Mouse (Mus musculus): ENCODE results near the gene Tob1. TPM values are rescaled to one million over a fixed set of nuclear protein-coding genes. Genes with fewer than 3 reads are reported as not detected.

Gene Tob1
- total and polyA plus RNA-seq, 3 experiments: 208 to 332 (median 296) TPM

DNA sequence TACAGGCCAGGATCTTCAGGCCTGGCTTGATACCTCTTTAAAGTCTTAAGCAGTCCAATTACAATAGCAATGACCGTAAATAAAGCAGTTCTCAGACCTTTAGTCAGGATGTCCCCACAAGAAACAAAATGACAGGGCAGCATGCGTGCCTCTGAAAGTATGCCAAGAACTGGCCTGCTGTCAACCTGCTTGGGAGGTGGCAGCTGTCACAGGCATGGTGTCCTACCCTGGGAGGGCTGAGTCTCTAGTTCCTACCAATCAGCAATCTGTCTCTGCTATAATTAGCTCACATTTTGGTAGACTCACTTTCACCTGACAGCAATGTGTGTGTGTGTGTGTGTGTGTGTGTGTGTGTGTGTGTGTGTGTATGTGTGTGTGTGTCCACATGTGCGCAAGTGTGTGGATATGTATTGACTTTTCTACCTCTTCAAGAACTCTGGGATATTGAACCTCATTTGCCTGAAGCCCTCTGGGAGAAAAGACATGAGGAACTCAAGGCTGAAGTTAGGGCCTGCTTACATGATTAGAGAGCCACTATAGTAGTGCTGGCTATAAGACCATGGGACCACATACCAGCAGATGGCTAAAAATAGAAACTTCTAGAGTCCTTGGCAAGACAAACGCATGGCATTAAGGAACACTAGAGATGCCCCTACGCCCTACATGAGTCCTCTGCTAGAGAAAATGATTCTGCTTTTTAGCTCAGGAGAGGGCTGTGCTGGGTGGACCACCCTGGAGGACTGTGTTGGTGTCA lies 18.1 kb downstream of the Tob1 start:
- no peak for DNase-seq

DNA sequence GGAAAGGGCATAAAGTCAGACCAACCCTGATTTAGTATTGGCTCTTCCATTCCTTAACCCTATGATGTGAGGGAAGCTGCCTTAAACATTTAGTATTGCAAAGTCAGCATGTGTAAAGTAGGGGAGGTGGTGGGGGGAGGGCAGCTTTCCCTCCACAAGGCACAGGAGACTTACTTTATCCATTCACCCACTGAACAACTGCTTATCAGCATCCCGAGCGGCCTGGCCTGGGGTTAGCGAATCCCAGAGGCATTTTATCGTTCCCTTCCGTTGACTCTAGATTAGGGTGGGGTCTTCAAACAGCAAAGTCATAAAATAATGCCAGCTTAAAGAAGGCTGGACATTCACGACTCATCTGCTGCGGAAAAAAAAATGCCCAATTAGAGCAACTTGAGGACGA lies 19.0 kb downstream of the Tob1 start:
- no peak for DNase-seq

DNA sequence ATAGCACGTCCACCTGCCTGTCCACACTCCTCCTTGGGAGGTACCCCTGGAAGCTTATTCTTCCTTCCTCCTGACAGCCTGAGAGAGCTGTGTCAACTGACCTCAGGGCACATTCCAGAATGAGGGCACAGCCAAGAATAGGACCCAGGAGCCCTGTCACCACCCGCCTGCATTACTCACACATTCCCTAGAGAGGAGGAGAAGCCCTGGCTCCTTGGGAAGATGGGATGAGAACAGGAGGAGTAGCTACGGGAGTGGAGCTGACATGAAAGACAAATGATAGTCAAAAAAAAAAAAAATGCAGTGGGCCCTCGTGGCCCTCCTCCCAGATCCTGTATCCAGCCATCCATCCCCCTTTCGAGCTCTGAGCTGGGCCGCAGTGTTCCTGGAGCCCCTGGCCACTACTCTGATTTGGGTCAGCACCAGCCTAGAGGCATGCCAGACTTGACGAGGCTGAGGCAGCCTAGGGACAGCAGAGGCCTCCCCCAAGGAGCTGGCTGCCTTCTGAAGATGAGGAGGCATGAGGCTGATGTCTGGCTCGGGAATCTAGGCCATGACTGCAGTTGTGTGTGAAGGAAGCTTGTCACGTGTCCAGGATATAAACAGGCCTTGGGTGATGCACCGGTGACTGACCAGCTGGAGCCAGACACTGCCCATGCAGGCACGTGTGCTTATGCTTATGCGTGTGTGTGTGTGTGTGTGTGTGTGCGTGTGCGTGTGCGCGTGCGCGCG lies 20.7 kb downstream of the Tob1 start:
- peak; percentile 71 for DNase-seq

GRCm38 (mm10) chr11:94233405-94233804 lies 22.2 kb downstream of the Tob1 start:
- no peak for DNase-seq

GRCm38 (mm10) chr11:94234380-94234779 lies 23.1 kb downstream of the Tob1 start:
- no peak for DNase-seq

DNA sequence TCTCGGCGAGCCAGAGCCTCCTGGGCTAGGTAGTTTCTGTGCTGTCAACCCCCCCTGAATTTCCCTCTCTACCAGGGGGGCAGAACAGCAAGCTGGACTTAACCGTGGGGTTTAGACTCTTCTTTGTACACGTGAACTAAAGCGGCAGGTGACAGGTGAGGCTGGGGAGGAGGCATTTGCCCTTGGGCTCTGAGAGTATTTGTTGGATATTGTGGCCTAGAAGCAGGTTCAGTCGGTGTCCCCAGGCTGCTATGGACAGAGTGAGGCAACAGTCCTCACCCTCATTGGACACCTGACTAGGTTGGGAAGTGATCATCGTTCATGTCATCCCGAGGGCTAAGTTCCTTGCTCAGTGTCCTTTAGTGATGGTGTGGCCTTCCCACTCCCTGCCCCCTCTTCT lies 23.6 kb downstream of the Tob1 start:
- no peak for DNase-seq

DNA sequence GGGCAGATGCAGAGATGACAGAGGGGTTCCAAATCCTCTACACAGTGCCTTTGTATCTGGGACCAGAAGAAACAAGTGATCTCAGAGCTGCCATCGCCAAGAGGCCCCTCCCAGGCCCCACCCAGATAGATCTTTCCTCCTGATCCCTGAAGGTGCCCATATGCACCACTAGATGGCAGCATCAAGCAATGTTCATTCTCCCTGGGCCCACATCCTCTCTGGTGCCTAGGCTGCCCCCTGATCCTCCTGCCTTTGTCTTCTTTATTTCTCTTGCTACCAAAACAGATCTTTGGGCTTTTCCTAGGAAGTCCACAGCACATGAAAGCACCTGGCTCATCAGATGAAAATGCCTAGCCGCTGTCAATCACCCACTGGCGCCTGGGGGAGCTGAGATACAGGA lies 24.8 kb downstream of the Tob1 start:
- DNase-seq: peak; percentile 74

DNA sequence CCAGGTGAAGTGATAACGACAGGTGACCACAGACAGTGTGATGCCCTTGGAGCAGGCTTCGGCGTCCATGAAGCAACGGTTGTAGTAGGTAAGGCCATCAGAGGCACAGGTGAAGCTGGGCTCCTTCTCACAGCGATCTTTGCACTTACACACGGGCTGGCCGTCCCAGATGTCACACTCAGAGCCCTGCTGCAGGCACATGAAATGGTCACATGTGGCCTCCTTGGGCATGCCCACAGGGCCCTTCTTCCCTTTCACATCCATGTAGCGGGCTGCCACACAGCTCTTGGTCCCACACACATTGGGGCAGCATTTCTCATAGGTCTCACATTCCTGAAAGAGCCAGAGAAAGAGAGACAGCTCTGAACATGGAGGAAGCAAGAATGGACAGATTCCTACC lies 27.5 kb downstream of the Tob1 start:
- DNase-seq: no peak

DNA sequence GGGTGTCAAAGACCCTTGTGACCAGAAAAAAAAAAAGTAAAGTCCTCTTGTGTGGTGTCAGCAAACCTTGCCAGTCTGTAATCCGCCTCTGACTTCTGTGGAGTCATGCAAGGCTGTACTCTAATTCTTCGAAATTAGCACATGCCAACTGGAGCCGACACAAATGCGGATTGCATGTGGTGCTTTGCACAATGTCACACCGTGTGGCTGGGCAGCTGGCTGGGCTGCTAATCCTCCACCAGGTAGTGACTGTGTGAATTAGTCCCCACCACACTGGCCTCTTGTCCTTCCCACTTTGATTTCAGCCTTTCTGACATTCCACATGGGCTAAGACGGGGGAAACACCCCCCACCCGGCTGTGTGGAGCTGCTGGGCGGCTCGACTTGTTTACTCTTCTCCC lies 28.5 kb downstream of the Tob1 start:
- DNase-seq: no peak

DNA sequence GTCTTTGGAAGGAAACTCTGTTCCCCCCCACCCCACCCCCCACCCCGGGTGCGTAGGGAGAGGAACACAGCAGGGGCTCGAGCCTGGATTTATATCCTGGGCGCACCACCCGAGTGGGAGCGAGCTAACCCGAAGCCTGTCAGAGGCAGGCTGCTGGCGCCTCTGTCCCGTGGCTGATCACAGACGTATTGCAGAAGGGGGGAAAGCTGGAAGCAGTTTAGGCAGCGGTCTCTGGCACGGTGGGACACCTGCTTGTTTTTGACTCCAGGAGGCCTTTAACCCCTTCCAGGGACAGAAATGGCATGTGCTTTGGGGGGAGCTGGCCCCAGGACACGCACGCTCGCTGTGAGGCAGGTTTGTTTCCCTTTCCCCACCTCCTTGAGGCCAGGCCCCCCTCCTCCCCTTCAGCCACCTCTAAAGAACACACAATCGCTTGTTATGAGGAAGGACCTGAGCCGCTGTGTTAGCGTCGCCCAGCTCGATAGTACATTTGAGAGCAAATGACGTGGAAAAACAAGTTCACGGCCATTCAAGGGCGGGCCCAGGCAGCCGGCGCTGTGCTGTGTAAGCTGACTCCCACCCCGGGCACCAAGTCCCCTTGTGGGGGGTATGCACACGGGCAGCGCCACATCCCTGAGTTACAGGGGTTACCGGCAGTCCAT lies 31.6 kb downstream of the Tob1 start:
- peak; percentile 52 for DNase-seq

- no peak for DNase-seq
Observed at GRCm38 (mm10) chr11:94243422-94244180, 32.3 kb downstream of the Tob1 start.

DNA sequence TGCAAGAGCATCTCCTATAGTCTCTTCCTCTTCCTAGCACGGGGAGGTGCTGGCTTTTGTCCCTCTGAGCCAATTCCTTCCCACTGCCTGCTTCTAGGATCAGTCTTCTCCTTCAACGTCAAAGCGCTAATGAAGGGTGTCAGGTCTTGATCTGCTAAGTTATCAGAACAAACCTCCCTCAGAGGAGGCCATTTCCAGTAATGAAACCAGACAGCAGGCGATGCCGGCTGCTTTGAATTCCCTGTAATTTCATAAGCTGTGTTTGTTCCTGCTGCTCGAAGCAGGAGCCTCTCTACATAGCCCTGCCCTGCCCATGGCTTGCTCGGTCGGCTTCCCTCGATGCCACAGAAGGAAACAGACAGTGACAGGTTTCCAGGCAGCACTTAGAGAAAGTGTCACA lies 33.1 kb downstream of the Tob1 start:
- DNase-seq: no peak

DNA sequence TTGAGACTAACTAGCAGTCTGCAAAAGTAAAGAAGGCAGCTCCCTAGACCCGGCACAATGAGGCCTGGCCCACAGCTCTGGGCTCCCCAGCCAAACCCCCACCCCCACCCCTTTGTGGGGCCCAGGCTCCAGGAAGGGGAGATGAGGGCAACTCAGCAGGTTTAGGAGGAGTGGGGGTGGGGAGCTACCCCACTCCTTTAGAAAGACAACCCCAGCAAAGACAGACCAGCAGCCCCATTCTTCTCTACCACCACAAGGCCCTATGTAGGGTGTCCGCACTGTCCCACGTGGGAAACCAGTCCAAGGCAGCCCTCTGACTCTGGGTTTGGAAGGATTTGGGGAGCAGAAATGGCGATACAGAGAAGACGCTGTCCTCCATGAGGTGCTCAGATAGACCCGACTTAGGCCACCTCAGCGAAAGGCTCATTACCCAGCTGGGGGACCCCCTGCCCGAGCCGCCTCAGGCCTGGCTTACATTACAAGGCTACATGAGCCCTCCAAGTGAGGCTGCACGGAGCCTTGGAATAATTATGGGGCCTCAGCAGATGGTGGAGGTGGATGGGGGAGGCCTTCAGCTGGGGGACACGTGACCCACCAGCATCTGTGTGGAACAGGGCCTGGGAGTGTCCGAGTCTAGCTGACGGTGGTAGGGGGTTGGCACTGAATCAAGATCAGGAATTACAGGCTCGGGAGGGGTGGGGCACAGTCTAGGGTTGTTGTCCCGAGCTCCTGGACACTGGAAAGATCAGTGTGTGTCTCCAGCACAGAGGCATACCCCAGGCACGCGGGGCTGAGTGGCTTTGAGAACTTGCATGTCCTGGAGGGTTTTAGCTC lies 34.9 kb downstream of the Tob1 start, which contains the start of gene Wfikkn2:
Wfikkn2 (minus strand) TSS at position 51 of the 834 bp plus-strand sequence.
- no peak for DNase-seq

DNA sequence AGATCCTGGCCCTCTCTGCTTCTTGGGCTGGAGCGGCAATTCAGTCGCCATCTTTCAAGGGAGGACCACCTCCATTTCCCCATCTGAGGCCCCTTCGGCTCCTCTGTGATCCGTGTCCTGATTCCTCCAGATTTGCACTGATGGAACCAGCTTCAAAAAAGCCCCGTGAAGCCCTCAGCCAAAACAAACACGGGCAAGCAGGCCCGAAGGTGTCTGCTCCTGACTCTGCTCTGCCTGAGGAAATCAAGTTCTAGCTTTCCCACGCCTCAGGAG lies 35.5 kb downstream of the Tob1 start:
- DNase-seq: no peak

GRCm38 (mm10) chr11:94253156-94253555 lies 41.9 kb downstream of the Tob1 start:
- no peak for DNase-seq

DNA sequence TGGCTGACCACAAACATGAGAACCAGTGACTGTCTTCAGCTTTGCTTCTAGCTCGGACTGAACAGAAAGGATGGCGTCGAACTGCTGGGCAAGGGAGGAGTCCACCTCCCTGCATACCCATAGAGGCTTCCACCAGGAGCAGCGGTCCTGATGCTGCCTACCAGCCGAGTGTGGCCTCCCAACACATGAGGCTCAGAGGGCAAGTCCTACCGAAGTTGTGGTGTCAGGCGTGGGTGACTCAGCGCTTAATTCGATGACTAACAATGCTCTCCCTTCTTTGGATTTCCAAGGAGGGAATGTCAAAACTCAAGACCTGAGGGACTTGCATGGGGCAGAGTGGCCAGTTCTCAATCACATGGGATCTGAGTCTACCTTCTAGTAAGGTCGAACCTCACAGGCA lies 42.4 kb downstream of the Tob1 start:
- peak; percentile 51 for DNase-seq

GRCm38 (mm10) chr11:94255733-94256132 lies 44.5 kb downstream of the Tob1 start:
- DNase-seq: no peak

DNA sequence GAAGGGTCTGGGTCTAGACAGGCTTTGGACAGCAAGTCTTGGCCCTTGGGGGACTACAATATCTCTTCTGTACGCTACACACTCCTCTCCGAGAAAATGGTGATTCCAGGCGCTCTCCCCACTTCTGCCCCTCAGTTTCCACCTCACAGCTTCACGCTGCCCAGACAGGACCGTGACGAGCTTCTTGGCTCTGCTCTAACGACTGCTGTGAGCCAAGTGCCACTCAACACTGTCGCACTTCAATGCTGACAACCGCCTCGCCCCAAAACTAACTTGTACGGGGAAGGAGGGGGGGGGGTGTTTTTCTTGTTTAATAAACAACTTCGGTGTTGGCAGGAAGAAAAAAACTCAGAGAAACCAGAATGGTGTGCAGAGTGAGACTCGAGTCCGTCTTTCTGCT lies 46.7 kb downstream of the Tob1 start:
- no peak for DNase-seq

- DNase-seq: no peak
Observed at GRCm38 (mm10) chr11:94259814-94260213, 48.6 kb downstream of the Tob1 start.

- DNase-seq: no peak
Observed at GRCm38 (mm10) chr11:94261585-94262370, 50.5 kb downstream of the Tob1 start.

All from adrenal gland, adult 2 months (tissue).